Mouse (Mus musculus): ENCODE data around the gene Siglec1.

Gene Siglec1

DNA sequence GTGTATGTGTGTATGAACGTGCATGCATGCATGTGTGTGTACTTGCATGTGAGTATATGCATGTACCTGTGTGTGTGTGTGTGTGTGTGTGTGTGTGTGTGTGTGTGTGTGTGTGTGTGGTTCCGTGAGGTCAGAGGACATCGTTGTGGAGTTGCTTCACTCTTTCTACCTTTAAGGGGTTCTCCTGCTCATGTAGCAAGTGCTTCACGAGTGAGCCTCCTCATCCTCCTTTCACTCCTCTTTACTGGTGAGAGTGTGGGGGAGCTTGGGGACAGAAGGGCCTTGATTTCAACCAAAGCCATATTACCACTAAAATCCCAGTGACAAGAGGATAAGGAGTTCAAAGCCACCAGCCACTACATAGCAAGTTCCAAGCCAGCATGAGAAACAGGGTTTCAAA, 10.5 kb upstream of the Siglec1 start:
- DNase-seq (ENCODE audit: low spot score) = no peak

GRCm38 (mm10) chr2:131096101-131096795, 9.7 kb upstream of the Siglec1 start:
- no peak for DNase-seq (ENCODE audit: low spot score)

- DNase-seq (ENCODE audit: low spot score) = peak; percentile 89
Measured at GRCm38 (mm10) chr2:131094823-131095222, 8.3 kb upstream of the Siglec1 start.

DNA sequence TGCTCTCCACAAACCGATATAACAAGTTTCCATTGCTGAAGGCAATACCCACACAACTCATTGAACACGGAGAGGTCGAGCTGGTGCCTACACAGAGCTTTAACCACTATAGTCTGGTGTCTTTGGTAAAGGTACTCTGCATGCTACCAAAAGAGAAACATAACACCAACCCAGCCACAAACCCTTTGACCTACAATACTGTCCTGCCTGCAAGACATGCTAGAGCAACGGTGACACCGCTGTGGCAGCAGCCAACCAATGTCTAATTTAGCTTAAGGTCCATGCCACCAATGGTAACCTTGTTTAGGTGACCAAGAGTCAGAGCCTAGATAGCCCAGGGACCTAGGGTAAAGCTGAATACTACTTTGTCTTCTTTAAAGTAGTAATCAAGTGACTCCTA, 7.0 kb upstream of the Siglec1 start:
- DNase-seq (ENCODE audit: low spot score) = no peak

- no peak for DNase-seq (ENCODE audit: low spot score)
Measured at GRCm38 (mm10) chr2:131090852-131091251, 4.3 kb upstream of the Siglec1 start.

GRCm38 (mm10) chr2:131089634-131090033, 3.1 kb upstream of the Siglec1 start:
- DNase-seq (ENCODE audit: low spot score) = no peak

- DNase-seq (ENCODE audit: low spot score) = no peak
Measured at GRCm38 (mm10) chr2:131088581-131088980, 2.0 kb upstream of the Siglec1 start.

GRCm38 (mm10) chr2:131084206-131084605, 2.4 kb downstream of the Siglec1 start:
- DNase-seq (ENCODE audit: low spot score) = no peak

GRCm38 (mm10) chr2:131080507-131080906, 6.1 kb downstream of the Siglec1 start:
- no peak for DNase-seq (ENCODE audit: low spot score)

- no peak for DNase-seq (ENCODE audit: low spot score)
Measured at GRCm38 (mm10) chr2:131072536-131072935, 14.0 kb downstream of the Siglec1 start.

GRCm38 (mm10) chr2:131067481-131067880, 19.1 kb downstream of the Siglec1 start:
- DNase-seq (ENCODE audit: low spot score) = no peak

- no peak for DNase-seq (ENCODE audit: low spot score)
Measured at GRCm38 (mm10) chr2:131066342-131066741, 20.2 kb downstream of the Siglec1 start.

GRCm38 (mm10) chr2:131063404-131063864, 23.1 kb downstream of the Siglec1 start, which contains the start of gene Adam33:
Adam33 (minus strand) TSS chr2:131063814.
- DNase-seq (ENCODE audit: low spot score) = no peak

GRCm38 (mm10) chr2:131061607-131062006, 25.0 kb downstream of the Siglec1 start:
- no peak for DNase-seq (ENCODE audit: low spot score)

DNA sequence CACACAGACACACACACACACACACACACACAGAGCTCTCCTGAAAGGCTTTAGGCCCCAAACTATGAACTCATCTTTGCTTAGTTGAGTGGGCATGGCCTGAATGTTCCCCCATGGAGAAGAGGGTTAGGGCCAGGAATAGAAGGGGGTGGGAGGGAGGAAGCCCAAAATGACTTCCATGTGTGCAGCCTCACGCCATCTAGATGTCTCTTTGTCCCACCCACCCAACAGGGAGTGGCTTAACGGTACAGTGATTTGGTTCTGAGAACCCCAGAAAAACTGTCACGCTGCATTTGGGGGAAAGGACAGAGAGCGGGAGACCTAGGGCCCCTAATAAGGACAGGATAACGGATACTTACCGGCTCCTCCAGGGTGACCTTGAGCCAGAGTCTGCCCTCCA, 25.8 kb downstream of the Siglec1 start:
- DNase-seq (ENCODE audit: low spot score) = no peak

DNA sequence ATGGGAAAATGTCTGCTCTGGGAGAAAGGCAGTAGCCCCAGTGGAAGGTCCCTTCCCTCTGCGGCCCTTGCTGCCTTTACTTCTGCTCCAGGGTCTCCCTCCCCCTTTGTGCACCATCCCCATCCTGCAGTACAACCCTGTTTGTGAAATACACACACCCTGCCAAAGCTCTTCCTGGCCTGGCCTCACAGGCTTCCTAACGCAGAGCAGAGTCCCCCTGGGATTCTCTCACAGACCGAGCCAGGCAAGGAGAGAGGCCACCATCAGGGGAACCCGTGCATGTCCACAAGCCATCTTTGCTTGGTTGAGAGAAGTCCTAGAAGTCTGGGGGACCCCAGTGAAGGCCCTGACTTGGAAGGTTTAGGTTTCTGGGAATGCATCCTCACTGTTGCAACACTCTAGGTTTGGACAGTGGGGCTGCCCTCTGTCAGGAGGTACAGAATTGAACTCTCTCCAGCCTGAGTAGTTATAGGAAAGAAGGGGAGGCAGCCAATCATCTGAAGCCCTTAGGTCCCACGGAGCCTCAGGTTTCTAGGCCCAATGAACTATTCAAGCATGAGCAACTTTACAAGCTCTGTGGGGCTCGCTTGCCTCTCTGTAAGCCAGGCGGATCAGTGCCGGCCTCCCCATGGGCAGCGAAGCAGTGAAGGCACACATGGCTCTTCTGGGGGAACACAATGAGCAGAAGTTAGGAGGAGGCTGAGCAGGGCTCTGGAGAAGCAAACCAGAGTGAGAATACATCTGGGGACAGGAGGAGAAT, 26.6 kb downstream of the Siglec1 start:
- no peak for DNase-seq (ENCODE audit: low spot score)

DNA sequence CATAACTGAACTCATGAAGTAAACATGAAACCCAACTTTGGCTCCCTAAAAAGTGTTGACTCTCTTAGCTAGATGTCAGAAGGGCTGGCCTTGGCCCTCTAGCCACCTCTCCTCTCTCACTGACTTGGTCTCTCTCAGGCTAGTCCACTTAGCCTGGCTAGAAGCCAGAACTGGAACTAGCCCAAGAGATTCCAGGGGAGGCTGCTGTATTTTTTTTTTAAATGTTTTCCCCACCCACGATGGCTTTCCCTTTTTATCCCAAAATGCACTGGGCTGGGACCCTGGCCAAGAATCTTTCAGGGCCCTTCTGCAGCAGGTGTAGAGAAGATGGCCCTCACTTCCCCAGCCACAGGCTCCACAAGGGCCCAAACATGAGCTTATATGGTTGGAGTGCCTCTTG, 27.2 kb downstream of the Siglec1 start:
- DNase-seq (ENCODE audit: low spot score) = no peak

DNA sequence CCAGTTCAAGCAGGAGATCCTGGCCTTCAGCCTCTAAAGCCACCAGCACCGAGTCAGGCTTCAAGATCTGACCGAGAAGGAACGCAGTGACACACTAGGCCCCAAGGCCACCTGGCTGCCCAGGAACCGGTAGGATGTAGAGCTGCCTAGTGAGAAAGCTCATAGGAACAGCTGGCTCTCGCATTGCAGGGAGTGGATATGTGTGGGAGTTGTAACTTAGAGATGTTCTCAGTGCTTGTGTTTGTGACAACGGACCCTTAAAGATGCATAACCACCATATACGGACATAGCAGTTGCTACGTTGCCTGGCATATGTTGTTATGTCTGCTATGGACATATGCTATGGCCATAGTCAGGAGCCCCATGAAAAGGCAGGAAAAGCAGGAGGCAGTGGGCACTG, 27.9 kb downstream of the Siglec1 start:
- DNase-seq (ENCODE audit: low spot score) = no peak

DNA sequence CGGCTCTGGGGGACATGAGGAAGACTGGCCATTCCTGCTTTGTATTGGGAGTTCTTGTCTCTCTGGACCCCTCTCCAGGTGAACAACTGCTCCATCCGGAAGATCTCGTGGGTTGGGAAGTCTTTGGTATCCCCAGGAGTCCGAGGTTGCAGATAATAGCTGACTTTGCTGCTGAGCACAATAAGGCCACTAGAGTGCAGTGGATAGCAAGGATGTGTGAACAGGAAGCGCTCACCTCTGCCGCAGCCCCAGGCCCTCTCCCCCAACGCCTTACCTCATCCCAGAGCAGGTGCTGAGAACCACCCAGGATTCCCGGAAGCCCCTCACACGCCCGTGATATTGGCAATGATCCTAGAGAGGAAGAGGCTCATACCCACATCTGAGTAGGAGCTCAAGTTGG, 30.4 kb downstream of the Siglec1 start:
- DNase-seq (ENCODE audit: low spot score) = peak; percentile 67

DNA sequence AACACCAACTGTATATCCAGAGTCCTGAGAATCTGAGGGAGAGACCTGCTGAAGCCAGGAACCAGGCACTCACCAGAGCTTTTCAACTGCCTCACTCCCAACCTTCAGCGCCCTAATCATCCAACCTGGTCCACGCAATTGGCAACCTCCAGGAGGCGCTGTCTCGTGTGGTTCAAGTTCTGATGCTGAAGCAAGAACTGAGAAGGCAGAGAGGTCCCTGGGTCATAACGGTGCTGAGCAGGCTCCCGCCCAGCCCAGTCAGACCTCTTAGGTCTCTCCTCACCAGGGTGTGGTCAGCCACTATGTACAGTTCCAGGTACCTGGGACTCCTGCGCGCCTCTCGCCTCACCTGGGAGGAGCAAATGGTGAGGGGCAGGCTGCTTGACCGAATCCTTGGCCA, 30.9 kb downstream of the Siglec1 start:
- peak; percentile 76 for DNase-seq (ENCODE audit: low spot score)

GRCm38 (mm10) chr2:131054646-131055264, 31.8 kb downstream of the Siglec1 start:
- DNase-seq (ENCODE audit: low spot score) = peak; percentile 21

DNA sequence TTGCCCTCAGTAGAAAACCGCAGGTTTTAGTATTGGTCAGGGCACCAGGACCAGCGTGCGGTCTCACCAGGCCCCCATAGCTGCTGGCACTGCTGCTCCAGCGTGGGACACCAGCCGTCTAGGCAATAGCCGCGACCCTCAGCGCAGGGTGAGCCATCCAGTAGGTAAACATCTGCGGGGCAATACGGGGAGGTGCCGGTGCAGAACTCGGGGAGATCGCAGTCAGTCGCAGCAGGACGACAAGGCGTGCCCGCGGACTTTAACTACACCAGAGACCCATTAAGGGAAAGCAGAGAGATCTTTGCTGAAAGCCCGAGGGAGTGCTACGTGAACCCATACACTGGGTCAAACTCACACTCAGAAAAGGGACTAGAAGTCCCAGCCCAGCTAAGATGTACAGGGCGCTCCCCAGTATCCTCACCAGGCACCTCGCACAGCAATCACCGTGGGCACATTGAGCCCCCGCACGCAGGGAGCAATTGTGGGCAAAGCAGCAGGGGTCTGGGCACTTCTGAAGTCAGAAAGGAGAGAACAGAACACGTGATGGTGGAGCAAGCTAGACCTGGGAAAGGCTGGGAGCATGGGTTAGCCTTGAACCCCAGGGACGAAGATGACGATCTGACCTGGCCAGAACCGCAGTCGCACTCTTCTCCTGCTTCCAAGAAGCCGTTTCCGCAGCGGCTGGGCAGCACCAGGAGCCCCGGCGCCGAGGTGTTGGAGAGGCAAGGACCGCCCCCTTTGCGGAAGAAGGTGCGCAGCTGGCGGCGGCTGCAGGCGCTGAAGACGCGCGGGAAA, 32.5 kb downstream of the Siglec1 start:
- DNase-seq (ENCODE audit: low spot score) = peak; percentile 14
